Mouse (Mus musculus): Measurements from ENCODE around the gene Tmed1. TPM values are rescaled to one million over a fixed set of nuclear protein-coding genes. Genes with fewer than 3 reads are reported as not detected.

Tmed1 gene
- polyA plus RNA-seq, 1 experiment = 47.7 TPM

GRCm38 (mm10) chr9:21539981-21540753, 30.1 kb upstream of the Tmed1 start:
- DNase-seq = no peak
- Histone ChIP-seq H3K4me1 (ENCODE audit: control insufficient read depth, insufficient read depth, low read length) (0 out of 2 replicates have a peak, but pooled peaks cover under 1% of the 10 kb centered on the region), H3K27ac (ENCODE audit: insufficient read depth, low read depth, low read length) (no peak overlapping the region), H3K36me3 (ENCODE audit: control insufficient read depth, insufficient read depth, low read length) (no peaks in the 10 kb centered on the region), H3K27me3 (replicated peaks; ENCODE audit: control insufficient read depth, insufficient read depth, low read length) (no peaks in the 10 kb centered on the region), H3K4me3 (ENCODE audit: insufficient read depth, low read depth, low read length) (no peak overlapping the region)
- no peak for TF ChIP-seq CTCF (conservative IDR thresholded peaks at IDR 0.05; ENCODE audit: insufficient read depth, insufficient read length, low read depth, low read length)
- no peak for TF ChIP-seq POLR2A (IDR thresholded peaks at IDR 0.05; ENCODE audit: low read depth, low read length)
- 73% methylated on average over 7 of the region's 7 CpGs for WGBS

- TF ChIP-seq CTCF (conservative IDR thresholded peaks at IDR 0.05; ENCODE audit: insufficient read depth, insufficient read length, low read depth, low read length) (no peak), POLR2A (IDR thresholded peaks at IDR 0.05; ENCODE audit: low read depth, low read length) (no peak)
- WGBS = 64% methylated on average over 4 of the region's 4 CpGs
- no peak for DNase-seq
- Histone ChIP-seq H3K36me3 (ENCODE audit: control insufficient read depth, insufficient read depth, low read length) (no peaks in the 10 kb centered on the region), H3K27me3 (replicated peaks; ENCODE audit: control insufficient read depth, insufficient read depth, low read length) (no peaks in the 10 kb centered on the region), H3K4me1 (ENCODE audit: control insufficient read depth, insufficient read depth, low read length) (no peaks in the 10 kb centered on the region), H3K4me3 (ENCODE audit: insufficient read depth, low read depth, low read length) (no peak overlapping the region), H3K27ac (ENCODE audit: insufficient read depth, low read depth, low read length) (no peak overlapping the region)
Measured at GRCm38 (mm10) chr9:21537009-21537408, 27.0 kb upstream of the Tmed1 start.

- no peak overlapping the region for H3K4me3 ChIP-seq (ENCODE audit: insufficient read depth, low read depth, low read length)
- DNase-seq = no peak
- H3K27me3 ChIP-seq (replicated peaks; ENCODE audit: control insufficient read depth, insufficient read depth, low read length) = no peaks in the 10 kb centered on the region
- H3K36me3 ChIP-seq (ENCODE audit: control insufficient read depth, insufficient read depth, low read length) = no peaks in the 10 kb centered on the region
- TF ChIP-seq CTCF (conservative IDR thresholded peaks at IDR 0.05; ENCODE audit: insufficient read depth, insufficient read length, low read depth, low read length) (no peak), POLR2A (IDR thresholded peaks at IDR 0.05; ENCODE audit: low read depth, low read length) (no peak)
- H3K27ac ChIP-seq (ENCODE audit: insufficient read depth, low read depth, low read length) = no peak overlapping the region
- no peaks in the 10 kb centered on the region for H3K4me1 ChIP-seq (ENCODE audit: control insufficient read depth, insufficient read depth, low read length)
- 90% methylated on average over 14 of the region's 14 CpGs for WGBS
Measured at GRCm38 (mm10) chr9:21536501-21536900, 26.4 kb upstream of the Tmed1 start.

- WGBS = 88% methylated on average over 1 of the region's 1 CpGs
- no peaks in the 10 kb centered on the region for H3K4me1 ChIP-seq (ENCODE audit: control insufficient read depth, insufficient read depth, low read length)
- H3K4me3 ChIP-seq (ENCODE audit: insufficient read depth, low read depth, low read length) = no peak overlapping the region
- TF ChIP-seq CTCF (conservative IDR thresholded peaks at IDR 0.05; ENCODE audit: insufficient read depth, insufficient read length, low read depth, low read length) = no peak
- no peak for TF ChIP-seq POLR2A (IDR thresholded peaks at IDR 0.05; ENCODE audit: low read depth, low read length)
- H3K27me3 ChIP-seq (replicated peaks; ENCODE audit: control insufficient read depth, insufficient read depth, low read length) = no peaks in the 10 kb centered on the region
- H3K36me3 ChIP-seq (ENCODE audit: control insufficient read depth, insufficient read depth, low read length) = no peaks in the 10 kb centered on the region
- H3K27ac ChIP-seq (ENCODE audit: insufficient read depth, low read depth, low read length) = no peak overlapping the region
- no peak for DNase-seq
Measured at GRCm38 (mm10) chr9:21527917-21528324, 17.9 kb upstream of the Tmed1 start.

DNA sequence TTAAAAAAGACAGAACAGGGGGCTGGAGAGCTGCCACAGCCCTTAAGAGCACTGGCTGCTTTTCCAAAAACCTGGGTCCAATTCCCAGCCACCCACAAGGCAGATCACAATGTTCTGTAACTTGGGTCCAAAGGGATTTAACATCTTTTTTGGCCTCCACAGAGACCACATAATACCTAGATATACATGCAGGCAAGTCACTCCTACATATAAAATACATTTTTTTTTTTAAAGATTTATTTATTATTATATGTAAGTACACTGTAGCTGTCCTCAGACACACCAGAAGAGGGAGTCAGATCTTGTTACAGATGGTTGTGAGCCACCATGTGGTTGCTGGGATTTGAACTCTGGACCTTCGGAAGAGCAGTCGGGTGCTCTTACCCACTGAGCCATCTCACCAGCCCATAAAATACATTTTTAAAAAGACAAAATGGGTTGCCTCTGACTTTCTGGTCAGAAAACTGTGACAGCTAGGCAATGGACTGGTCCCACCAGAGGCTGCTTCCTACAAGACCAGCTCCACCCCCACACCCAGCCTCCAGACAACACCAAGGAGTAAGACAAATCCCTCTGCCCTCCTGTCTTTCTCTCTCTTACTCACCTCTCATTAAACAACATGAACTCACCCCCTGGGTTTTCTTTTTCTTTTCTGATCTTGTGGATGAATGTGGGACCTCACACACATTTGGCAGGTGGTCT, 17.2 kb upstream of the Tmed1 start:
- Histone ChIP-seq H3K36me3 (ENCODE audit: control insufficient read depth, insufficient read depth, low read length) (no peaks in the 10 kb centered on the region), H3K27ac (ENCODE audit: insufficient read depth, low read depth, low read length) (no peak overlapping the region), H3K27me3 (replicated peaks; ENCODE audit: control insufficient read depth, insufficient read depth, low read length) (no peaks in the 10 kb centered on the region), H3K4me3 (ENCODE audit: insufficient read depth, low read depth, low read length) (no peak overlapping the region), H3K4me1 (ENCODE audit: control insufficient read depth, insufficient read depth, low read length) (no peaks in the 10 kb centered on the region)
- no peak for DNase-seq
- TF ChIP-seq CTCF (conservative IDR thresholded peaks at IDR 0.05; ENCODE audit: insufficient read depth, insufficient read length, low read depth, low read length) = no peak
- 82% methylated on average over 2 of the region's 2 CpGs for WGBS

DNA sequence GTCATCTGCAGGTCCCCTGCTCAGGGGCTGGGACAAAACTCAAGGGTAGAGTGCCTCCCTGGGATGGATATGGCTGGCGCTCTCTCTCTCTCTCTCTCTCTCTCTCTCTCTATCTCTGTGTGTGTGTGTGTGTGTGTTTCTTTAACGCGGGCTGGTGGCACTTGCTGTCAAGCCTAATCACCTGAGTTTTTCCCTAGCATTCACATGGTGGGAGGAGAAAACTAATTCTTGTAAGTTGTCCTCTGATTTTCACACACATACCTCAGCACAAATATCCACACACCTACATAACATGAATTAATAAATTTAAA, 16.5 kb upstream of the Tmed1 start:
- Histone ChIP-seq H3K4me1 (ENCODE audit: control insufficient read depth, insufficient read depth, low read length) (no peaks in the 10 kb centered on the region), H3K27ac (ENCODE audit: insufficient read depth, low read depth, low read length) (no peak overlapping the region), H3K4me3 (ENCODE audit: insufficient read depth, low read depth, low read length) (no peak overlapping the region), H3K27me3 (replicated peaks; ENCODE audit: control insufficient read depth, insufficient read depth, low read length) (no peaks in the 10 kb centered on the region), H3K36me3 (ENCODE audit: control insufficient read depth, insufficient read depth, low read length) (no peaks in the 10 kb centered on the region)
- TF ChIP-seq POLR2A (IDR thresholded peaks at IDR 0.05; ENCODE audit: low read depth, low read length) = no peak
- no peak for TF ChIP-seq CTCF (conservative IDR thresholded peaks at IDR 0.05; ENCODE audit: insufficient read depth, insufficient read length, low read depth, low read length)
- WGBS = 84% methylated on average over 3 of the region's 3 CpGs
- no peak for DNase-seq

GRCm38 (mm10) chr9:21525937-21526633, 16.0 kb upstream of the Tmed1 start, which contains the start of gene AB124611:
Gene AB124611 (plus strand): TSS chr9:21526176.
- TF ChIP-seq CTCF (conservative IDR thresholded peaks at IDR 0.05; ENCODE audit: insufficient read depth, insufficient read length, low read depth, low read length) (no peak), POLR2A (IDR thresholded peaks at IDR 0.05; ENCODE audit: low read depth, low read length) (no peak)
- DNase-seq = no peak
- H3K27me3 ChIP-seq (replicated peaks; ENCODE audit: control insufficient read depth, insufficient read depth, low read length) = no peaks in the 10 kb centered on the region
- 45% methylated on average over 14 of the region's 14 CpGs for WGBS
- no peaks in the 10 kb centered on the region for H3K36me3 ChIP-seq (ENCODE audit: control insufficient read depth, insufficient read depth, low read length)
- no peak within 1 kb of the TSS for H3K27ac ChIP-seq (ENCODE audit: insufficient read depth, low read depth, low read length)
- H3K4me3 ChIP-seq (ENCODE audit: insufficient read depth, low read depth, low read length) = no peak within 1 kb of the TSS
- H3K4me1 ChIP-seq (ENCODE audit: control insufficient read depth, insufficient read depth, low read length) = no peaks in the 10 kb centered on the region

All from kidney, adult 2 months (tissue).